Mouse (Mus musculus) ovary, adult 10 weeks (tissue): ENCODE data around the gene Arhgdig. TPM values are rescaled to one million over a fixed set of nuclear protein-coding genes. Genes with fewer than 3 reads are reported as not detected.

Experiments used
- polyA plus RNA-seq: library from polyadenylated mRNA; stranded (reverse); fragments of 350-450 nt; fragmentation: Illumina TruSeq; extraction: RNeasy Lipid Tissue Mini Kit (QIAGEN cat#74804); gene quantifications from one replicate; pipeline ENCODE4 v1.2.3, GENCODE M21; 2014

Arhgdig gene
- 0.74 TPM for polyA plus RNA-seq

GRCm38 (mm10) chr17:26207686-26208085 is at the start of gene Arhgdig:
TSS of gene Arhgdig (minus strand) at chr17:26207786.

GRCm38 (mm10) chr17:26252539-26253251 is 45.1 kb upstream of the Arhgdig start, which contains the start of gene Luc7l:
TSS of gene Luc7l (plus strand) at chr17:26252896.

GRCm38 (mm10) chr17:26244101-26244841 is 36.7 kb upstream of the Arhgdig start, which contains the start of gene Fam234a:
TSS of gene Fam234a (minus strand) at chr17:26244242.

GRCm38 (mm10) chr17:26202737-26203136 is 4.8 kb downstream of the Arhgdig start, which contains the start of gene Rgs11:
TSS of gene Rgs11 (plus strand) at chr17:26202951.

GRCm38 (mm10) chr17:26198892-26199291 is 8.7 kb downstream of the Arhgdig start, which contains the start of gene Pdia2:
TSS of gene Pdia2 (minus strand) at chr17:26199087.

Other genes with a start within 250 kb of the Arhgdig start
- gene Capn15, start 222.0 kb downstream of the Arhgdig start, polyA plus RNA-seq, result 0.51 TPM
- 2.5 TPM for gene Rab11fip3, start 138.2 kb downstream of the Arhgdig start, polyA plus RNA-seq
- gene Decr2, start 117.4 kb downstream of the Arhgdig start, polyA plus RNA-seq, result 15.7 TPM
- gene Nme4, start 112.2 kb downstream of the Arhgdig start, polyA plus RNA-seq, result 2.2 TPM
- 0.88 TPM for gene Tmem8, start 94.5 kb downstream of the Arhgdig start, polyA plus RNA-seq
- 7.3 TPM for gene Mrpl28, start 84.3 kb downstream of the Arhgdig start, polyA plus RNA-seq
- 22.3 TPM for gene Axin1, start 69.1 kb downstream of the Arhgdig start, polyA plus RNA-seq
- not detected for gene Pdia2, start 8.7 kb downstream of the Arhgdig start, polyA plus RNA-seq
- 0.43 TPM for gene Rgs11, start 4.8 kb downstream of the Arhgdig start, polyA plus RNA-seq
- 37.1 TPM for gene Fam234a, start 36.5 kb upstream of the Arhgdig start, polyA plus RNA-seq
- 70.7 TPM for gene Luc7l, start 45.1 kb upstream of the Arhgdig start, polyA plus RNA-seq
- 0.54 TPM for gene Neurl1b, start 207.0 kb upstream of the Arhgdig start, polyA plus RNA-seq